Mouse (Mus musculus) megakaryocyte, embryonic 14.5 days (primary cell): Measurements from ENCODE around the gene Pkd2l1.

Source experiments
- FLI1 ChIP-seq: IDR thresholded peaks from 2 replicates; pipeline ENCODE4 v1.6.1; 2012; ENCODE audit warnings: low read length, inconsistent platforms, mixed read lengths
- GATA1 ChIP-seq: IDR thresholded peaks from 3 replicates; pipeline ENCODE4 v1.6.1; 2012; ENCODE audit warnings: mixed read lengths, low read length, inconsistent platforms, borderline replicate concordance

DNA sequence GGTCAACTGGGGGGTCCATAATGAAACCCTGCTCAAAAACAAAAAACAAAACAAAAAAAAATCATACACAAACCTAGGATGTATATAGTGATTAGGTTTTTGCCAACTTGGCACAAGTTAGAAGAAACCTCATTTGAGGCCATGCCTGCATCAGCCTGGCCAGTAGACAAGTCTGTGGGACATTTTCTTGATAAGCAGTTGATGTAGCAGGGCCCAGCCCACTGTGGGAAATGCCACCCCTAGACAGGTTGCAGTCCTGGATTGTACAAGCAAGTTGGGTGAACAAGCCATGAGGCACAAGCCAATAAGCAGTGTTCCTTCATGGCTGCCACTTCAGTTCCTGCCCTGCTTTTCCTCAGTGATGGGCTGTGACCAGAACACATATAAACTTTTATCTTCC lies 91.4 kb downstream of the Pkd2l1 start:
- TF ChIP-seq GATA1: no peak
- TF ChIP-seq FLI1: no peak
